Mouse (Mus musculus) heart, adult 2 months (tissue): ENCODE measurements around the gene Gm3264.
"Not testable (repeated sequence)": the region's sequence is repeated elsewhere in the genome, so short reads cannot be mapped to it uniquely, and the experiment has no call there.

Source experiments
- CTCF ChIP-seq: fragments of 200-600 bp; IDR thresholded peaks from 2 replicates; pipeline ENCODE4 v1.8.1; 2022; ENCODE audit warnings: antibody characterized with exemption, mild to moderate bottlenecking, moderate library complexity
- POLR2A ChIP-seq: fragments of 200-500 bp; IDR thresholded peaks from 2 replicates; pipeline ENCODE4 v1.6.1; 2011; ENCODE audit warnings: mild to moderate bottlenecking, low read depth, low read length, control low read depth; ENCODE audit not compliant: insufficient read depth

GRCm38 (mm10) chr14:4892116-4892515 lies 36.7 kb downstream of the Gm3264 start, which contains the start of gene Gm3278:
- TF ChIP-seq POLR2A, CTCF: not testable (repeated sequence)
